Mouse (Mus musculus) forebrain, postnatal 0 days (tissue): Measurements from ENCODE around the gene Sctr. TPM values are rescaled to one million over a fixed set of nuclear protein-coding genes. Genes with fewer than 3 reads are reported as not detected.

Experiments
- ATAC-seq: fragments of 200-750 bp; cut with Nextera tagmentation; 2 replicates; pipeline ENCODE4 v1.8.0; 2017; ENCODE audit warnings: mild to moderate bottlenecking, moderate library complexity
- DNase-seq: peaks from one replicate; pipeline ENCODE4 v3.0.0-alpha.2; 2015
- H3K27ac ChIP-seq: fragments of 300-500 bp; sonication (generic); 2 replicates; pipeline ENCODE4 v1.5.1; 2014; ENCODE audit warnings: low read depth, mild to moderate bottlenecking, antibody characterized with exemption, low read length, moderate library complexity, mixed read lengths
- H3K27me3 ChIP-seq: fragments of 300-500 bp; sonication (generic); 2 replicates; pipeline ENCODE4 v1.6.1; 2014; ENCODE audit warnings: mild to moderate bottlenecking, low read length, mixed read lengths; ENCODE audit not compliant: insufficient read depth
- H3K36me3 ChIP-seq: fragments of 300-500 bp; sonication (generic); 2 replicates; pipeline ENCODE4 v1.6.1; 2014; ENCODE audit warnings: mild to moderate bottlenecking, moderate library complexity; ENCODE audit not compliant: insufficient read depth
- H3K4me1 ChIP-seq: fragments of 300-500 bp; sonication (generic); 2 replicates; pipeline ENCODE4 v1.6.1; 2014; ENCODE audit warnings: antibody characterized with exemption; ENCODE audit not compliant: insufficient read depth
- H3K4me2 ChIP-seq: fragments of 300-500 bp; sonication (generic); 2 replicates; pipeline ENCODE4 v1.6.1; 2014; ENCODE audit warnings: low read depth, mild to moderate bottlenecking, moderate library complexity
- H3K4me3 ChIP-seq: fragments of 300-500 bp; sonication (generic); 2 replicates; pipeline ENCODE4 v1.5.1; 2014; ENCODE audit warnings: low read depth, low read length, mixed read lengths
- H3K9ac ChIP-seq: fragments of 300-500 bp; sonication (generic); 2 replicates; pipeline ENCODE4 v1.6.1; 2014; ENCODE audit warnings: mild to moderate bottlenecking
- H3K9me3 ChIP-seq: fragments of 300-500 bp; sonication (generic); 2 replicates; pipeline ENCODE4 v1.6.1; 2016; ENCODE audit warnings: low read length
- CTCF ChIP-seq: sonication (generic); IDR thresholded peaks from 2 replicates; pipeline ENCODE4 v1.5.1; 2016; ENCODE audit warnings: antibody characterized with exemption, control low read depth, low read depth
- WGBS: fragments of 180-500 bp; shearing (Covaris S2); extraction: QIAGEN DNeasy Blood & Tissue Kit; methylation state at CpG from one replicate; pipeline ENCODE4 v1.1.7; 2014; 5-methylcytosine and 5-hydroxymethylcytosine counted together
- polyA plus RNA-seq: library from polyadenylated mRNA; unstranded; fragments of >200 nt; fragmentation: Nextera tagmentation; extraction: Ambion mirVana; gene quantifications from 2 replicates; pipeline ENCODE4 v1.2.1, GENCODE M21; 2015
- total RNA-seq: library from RNA; depleted of rRNA; stranded (reverse); fragments of >200 nt; gene quantifications from 2 replicates; pipeline ENCODE4 v1.2.3, GENCODE M21; 2014

The Sctr gene
- total and polyA plus RNA-seq, 2 experiments from 2014 or later, result 1.1 TPM

GRCm38 (mm10) chr1:120070168-120070567 lies 63.5 kb downstream of the Sctr start:
- 70% methylated on average over 6 of the region's 6 CpGs for whole genome bisulfite sequencing
- Histone ChIP-seq H3K4me3 (no peak overlapping the region), H3K27me3 (peaks cover 13% of the 10 kb centered on the region), H3K9me3 (no peaks in the 10 kb centered on the region), H3K4me2 (no peak overlapping the region), H3K36me3 (no peaks in the 10 kb centered on the region), H3K9ac (no peak overlapping the region), H3K27ac (no peak overlapping the region), H3K4me1 (peaks cover 9% of the 10 kb centered on the region; the same call in 1 of the 2 replicates)
- no peak for TF ChIP-seq CTCF
- DNase-seq, result no peak
- no peak for ATAC-seq

GRCm38 (mm10) chr1:120071133-120071532 lies 64.4 kb downstream of the Sctr start:
- peaks cover 13% of the 10 kb centered on the region for H3K27me3 ChIP-seq
- peaks cover 9% of the 10 kb centered on the region; the same call in 1 of the 2 replicates for H3K4me1 ChIP-seq
- H3K4me2 ChIP-seq, result no peak overlapping the region
- TF ChIP-seq CTCF, result no peak
- H3K4me3 ChIP-seq, result no peak overlapping the region
- no peak overlapping the region for H3K9ac ChIP-seq
- no peaks in the 10 kb centered on the region for H3K9me3 ChIP-seq
- 92% methylated on average over 4 of the region's 4 CpGs for WGBS
- H3K36me3 ChIP-seq, result no peaks in the 10 kb centered on the region
- DNase-seq (no peak), ATAC-seq (no peak)
- no peak overlapping the region for H3K27ac ChIP-seq

GRCm38 (mm10) chr1:120072900-120073299 lies 66.2 kb downstream of the Sctr start:
- ATAC-seq, result no peak
- Histone ChIP-seq H3K9me3 (no peaks in the 10 kb centered on the region), H3K36me3 (no peaks in the 10 kb centered on the region), H3K27me3 (peaks cover 13% of the 10 kb centered on the region), H3K4me1 (peaks cover 9% of the 10 kb centered on the region; the same call in 1 of the 2 replicates), H3K27ac (no peak overlapping the region), H3K4me3 (peak overlapping the region; percentile 32), H3K4me2 (peak overlapping the region; percentile 59), H3K9ac (no peak overlapping the region)
- WGBS, result 14% methylated on average over 16 of the region's 16 CpGs
- DNase-seq, result no peak
- no peak for TF ChIP-seq CTCF

GRCm38 (mm10) chr1:120073519-120074306 lies 67.0 kb downstream of the Sctr start, which contains the start of gene Tmem37:
Gene Tmem37, minus strand, starts transcription at chr1:120074074.
- DNase-seq (no peak), ATAC-seq (peak; percentile 60)
- Histone ChIP-seq H3K4me3 (peak within 1 kb of the TSS; percentile 32), H3K4me2 (peak within 1 kb of the TSS; percentile 59), H3K9me3 (no peaks in the 10 kb centered on the region), H3K9ac (no peak within 1 kb of the TSS), H3K27me3 (peaks cover 13% of the 10 kb centered on the region), H3K27ac (no peak within 1 kb of the TSS), H3K4me1 (peaks cover 9% of the 10 kb centered on the region; the same call in 1 of the 2 replicates), H3K36me3 (no peaks in the 10 kb centered on the region)
- 5% methylated on average over 40 of the region's 40 CpGs for WGBS
- no peak for TF ChIP-seq CTCF

DNA sequence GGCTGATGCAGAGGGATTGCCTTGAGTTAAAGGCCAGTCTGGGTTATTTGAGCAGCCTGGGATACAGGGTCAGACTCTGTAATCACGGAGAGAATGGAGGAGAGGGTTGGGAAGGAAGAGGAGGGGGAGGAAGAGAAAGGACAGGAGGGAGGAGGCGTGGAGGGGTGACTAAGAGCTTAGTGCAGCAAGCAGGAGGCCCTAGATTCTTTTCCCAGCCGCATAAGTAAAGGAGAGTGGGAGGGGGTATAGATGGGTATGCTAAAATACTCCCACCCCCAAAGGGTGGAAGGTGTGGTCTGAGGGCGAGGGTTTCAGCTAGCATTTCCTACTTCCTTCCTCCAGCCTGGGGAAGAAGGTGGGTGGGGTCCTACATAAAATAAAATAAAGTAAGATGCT lies 67.6 kb downstream of the Sctr start:
- Histone ChIP-seq H3K36me3 (no peaks in the 10 kb centered on the region), H3K4me1 (peaks cover 9% of the 10 kb centered on the region; the same call in 1 of the 2 replicates)

GRCm38 (mm10) chr1:120074931-120075330 lies 68.2 kb downstream of the Sctr start:
- Histone ChIP-seq H3K4me3 (no peak overlapping the region), H3K9ac (no peak overlapping the region), H3K27me3 (peaks cover 13% of the 10 kb centered on the region), H3K4me2 (no peak overlapping the region), H3K9me3 (no peaks in the 10 kb centered on the region), H3K27ac (no peak overlapping the region), H3K4me1 (peaks cover 9% of the 10 kb centered on the region; the same call in 1 of the 2 replicates), H3K36me3 (no peaks in the 10 kb centered on the region)
- 77% methylated on average over 4 of the region's 4 CpGs for WGBS
- no peak for TF ChIP-seq CTCF
- DNase-seq (no peak), ATAC-seq (no peak)

More for the DNA sequence above, 67.6 kb downstream of the Sctr start:
- Histone ChIP-seq H3K9me3 (no peaks in the 10 kb centered on the region), H3K4me2 (no peak overlapping the region), H3K27ac (no peak overlapping the region), H3K27me3 (peaks cover 13% of the 10 kb centered on the region), H3K9ac (no peak overlapping the region), H3K4me3 (no peak overlapping the region)
- ATAC-seq (no peak), DNase-seq (no peak)
- TF ChIP-seq CTCF, result no peak
- 38% methylated on average over 4 of the region's 4 CpGs for WGBS

GRCm38 (mm10) chr1:120075507-120075906 lies 68.8 kb downstream of the Sctr start:
- no peak for TF ChIP-seq CTCF
- H3K4me3 ChIP-seq, result no peak overlapping the region
- no peaks in the 10 kb centered on the region for H3K9me3 ChIP-seq
- H3K4me1 ChIP-seq, result peaks cover 9% of the 10 kb centered on the region; the same call in 1 of the 2 replicates
- H3K27ac ChIP-seq, result no peak overlapping the region
- no peak for ATAC-seq
- no peaks in the 10 kb centered on the region for H3K36me3 ChIP-seq
- H3K4me2 ChIP-seq, result no peak overlapping the region
- no peak for DNase-seq
- WGBS, result 77% methylated on average over 5 of the region's 5 CpGs
- peaks cover 13% of the 10 kb centered on the region for H3K27me3 ChIP-seq
- H3K9ac ChIP-seq, result no peak overlapping the region
